Mouse (Mus musculus) fibroblast of lung, adult 2 months (primary cell): ENCODE results near the gene Btg3.

Source experiments
- DNase-seq: peaks from one replicate; pipeline ENCODE4 v3.0.0-alpha.2; 2011; ENCODE audit warnings: low read depth

The Btg3 gene

GRCm38 (mm10) chr16:78346662-78347327 is 30.2 kb downstream of the Btg3 start:
- DNase-seq = no peak

DNA sequence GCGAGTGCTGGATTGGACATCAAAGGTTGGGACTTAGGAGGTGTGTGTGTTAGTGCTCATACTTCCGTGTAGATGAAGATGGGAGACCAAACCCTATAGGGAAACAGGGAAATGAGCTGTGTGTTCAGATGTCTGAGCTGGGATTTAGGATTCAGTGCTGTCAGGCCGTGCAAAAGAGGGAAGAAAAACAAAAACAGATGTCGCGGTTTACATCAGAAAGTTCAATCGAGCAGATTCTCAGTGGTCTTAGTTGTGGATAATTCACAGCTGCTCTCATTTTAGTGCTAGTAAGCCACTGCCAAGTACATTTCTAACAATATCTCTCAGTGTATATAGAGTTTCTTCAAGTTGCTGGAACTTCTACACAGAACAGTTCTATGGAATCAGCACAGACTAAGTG is 33.2 kb downstream of the Btg3 start:
- DNase-seq = no peak

DNA sequence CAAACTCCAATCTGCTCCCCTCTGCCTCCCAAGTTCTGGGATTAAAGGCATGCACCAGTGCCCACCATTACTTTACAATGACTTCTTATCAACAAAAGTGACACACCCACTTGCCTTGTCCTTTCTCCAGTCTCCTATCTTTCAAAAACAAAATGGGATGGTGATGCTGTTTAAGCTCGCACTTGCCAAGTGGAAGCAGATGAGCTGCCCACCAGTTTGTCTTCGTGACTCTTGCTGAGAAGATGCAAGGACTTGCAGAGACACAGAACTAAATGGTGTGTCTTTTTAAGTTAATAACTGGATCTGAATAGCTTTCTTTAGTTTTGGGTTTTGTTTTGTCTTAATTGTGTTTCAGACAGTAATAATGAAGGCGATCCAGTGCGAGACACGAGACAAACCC is 34.2 kb downstream of the Btg3 start:
- no peak for DNase-seq

GRCm38 (mm10) chr16:78341356-78341755 is 35.6 kb downstream of the Btg3 start:
- DNase-seq = no peak

- no peak for DNase-seq
Observed at GRCm38 (mm10) chr16:78337226-78337625, 39.8 kb downstream of the Btg3 start.

DNA sequence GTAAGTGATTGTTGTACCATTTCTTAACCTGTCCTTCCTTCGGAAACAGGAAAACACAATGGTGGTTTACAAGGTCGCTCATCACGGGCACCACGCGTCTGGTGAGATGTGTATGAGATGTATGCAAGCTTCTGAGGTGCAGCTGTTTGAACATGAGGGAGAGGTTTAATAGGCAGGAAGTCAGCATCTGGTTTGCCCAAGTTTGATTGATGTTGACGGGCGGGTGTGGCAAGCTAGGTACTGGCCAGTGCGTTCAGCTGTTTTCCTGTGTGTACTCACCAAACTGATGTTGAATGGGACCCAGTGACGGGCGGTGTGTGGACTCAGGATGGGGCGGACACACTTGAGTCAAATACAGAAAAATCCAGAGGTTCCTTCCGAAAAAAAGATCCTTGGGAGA is 49.0 kb downstream of the Btg3 start:
- DNase-seq = no peak

- DNase-seq = no peak
Observed at GRCm38 (mm10) chr16:78327562-78327961, 49.4 kb downstream of the Btg3 start.

DNA sequence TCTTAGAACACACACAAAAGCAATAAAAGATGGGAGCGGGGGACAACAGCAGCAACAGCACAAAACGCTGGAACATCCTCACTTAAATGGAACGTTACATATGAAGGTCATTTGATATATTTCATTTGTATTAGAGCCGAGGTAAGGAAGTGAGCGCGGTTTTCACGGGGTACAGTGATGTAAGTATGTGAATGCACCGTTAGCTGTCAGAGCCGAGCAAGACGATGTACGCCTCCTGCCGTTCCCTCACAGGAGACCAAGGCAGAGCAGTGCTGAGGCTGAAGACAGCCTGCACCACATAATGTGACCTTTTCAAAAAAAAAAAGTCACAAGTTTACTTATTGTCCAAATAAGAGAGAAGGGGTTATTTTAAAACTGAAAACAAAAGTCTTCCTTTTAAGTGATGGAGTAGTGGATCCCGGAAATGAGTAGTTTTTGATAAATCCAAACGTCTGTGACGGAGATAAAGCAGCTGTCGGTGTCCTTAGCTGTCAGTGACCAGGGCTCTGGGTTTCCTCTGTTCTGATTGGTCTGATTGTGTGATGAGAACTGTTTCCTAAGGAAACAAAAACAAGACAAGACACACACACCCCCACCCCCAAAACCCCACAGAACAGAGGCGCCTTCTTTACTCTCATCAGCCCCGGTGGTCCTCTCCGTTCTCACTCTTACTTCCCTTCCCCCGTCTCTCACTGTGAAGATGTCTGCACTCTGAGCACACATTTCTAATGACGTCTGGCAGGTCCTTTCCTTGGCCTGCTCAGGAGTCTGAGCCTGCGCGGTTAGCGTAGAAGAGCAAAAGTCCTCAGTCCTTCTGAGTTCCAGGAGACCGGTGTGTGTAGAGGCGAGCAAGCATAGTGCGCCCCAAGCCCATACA is 50.8 kb downstream of the Btg3 start:
- DNase-seq = no peak

- DNase-seq = no peak
Observed at GRCm38 (mm10) chr16:78322140-78322539, 54.9 kb downstream of the Btg3 start.

DNA sequence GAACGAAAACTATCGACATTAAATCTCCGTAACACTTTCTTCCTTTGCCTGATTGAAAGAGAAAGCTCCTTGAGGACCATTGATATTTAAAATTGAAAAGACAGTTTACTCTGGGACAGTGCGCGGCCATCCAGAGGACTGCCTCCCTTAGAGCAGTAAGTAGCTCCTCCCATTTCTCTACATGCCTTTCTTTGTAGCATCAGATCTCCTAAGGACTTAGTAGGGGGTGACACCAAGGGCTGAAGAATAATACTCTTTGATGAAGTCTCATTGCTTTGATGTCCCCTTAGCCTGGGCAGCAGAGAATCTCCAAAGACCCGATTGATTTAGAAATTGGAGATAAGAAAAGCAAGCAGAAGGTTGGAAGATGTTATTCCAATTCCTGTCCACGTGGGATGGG is 55.4 kb downstream of the Btg3 start:
- no peak for DNase-seq

GRCm38 (mm10) chr16:78319711-78320110 is 57.3 kb downstream of the Btg3 start:
- no peak for DNase-seq

GRCm38 (mm10) chr16:78317960-78318359 is 59.0 kb downstream of the Btg3 start:
- DNase-seq = no peak

DNA sequence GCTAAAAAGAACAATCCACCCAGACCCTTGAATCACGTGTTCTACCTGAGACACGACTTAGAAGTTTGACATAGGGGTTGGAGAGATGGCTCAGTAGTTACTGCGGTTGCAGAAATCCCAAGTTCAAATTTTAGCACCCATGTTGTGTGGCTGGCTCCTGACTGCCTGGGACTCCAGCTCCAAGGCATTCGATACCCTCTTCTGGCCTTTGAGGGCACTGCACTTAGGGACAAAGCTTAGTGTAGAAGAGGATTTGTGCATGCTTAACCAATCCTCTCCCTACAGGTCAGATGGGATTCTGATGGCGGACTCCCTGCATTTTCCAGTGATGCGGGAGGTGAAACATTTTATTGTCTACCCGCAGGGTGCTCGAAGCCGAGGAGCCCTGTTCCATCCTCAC is 60.1 kb downstream of the Btg3 start:
- DNase-seq = no peak

GRCm38 (mm10) chr16:78314026-78314425 is 63.0 kb downstream of the Btg3 start:
- no peak for DNase-seq

DNA sequence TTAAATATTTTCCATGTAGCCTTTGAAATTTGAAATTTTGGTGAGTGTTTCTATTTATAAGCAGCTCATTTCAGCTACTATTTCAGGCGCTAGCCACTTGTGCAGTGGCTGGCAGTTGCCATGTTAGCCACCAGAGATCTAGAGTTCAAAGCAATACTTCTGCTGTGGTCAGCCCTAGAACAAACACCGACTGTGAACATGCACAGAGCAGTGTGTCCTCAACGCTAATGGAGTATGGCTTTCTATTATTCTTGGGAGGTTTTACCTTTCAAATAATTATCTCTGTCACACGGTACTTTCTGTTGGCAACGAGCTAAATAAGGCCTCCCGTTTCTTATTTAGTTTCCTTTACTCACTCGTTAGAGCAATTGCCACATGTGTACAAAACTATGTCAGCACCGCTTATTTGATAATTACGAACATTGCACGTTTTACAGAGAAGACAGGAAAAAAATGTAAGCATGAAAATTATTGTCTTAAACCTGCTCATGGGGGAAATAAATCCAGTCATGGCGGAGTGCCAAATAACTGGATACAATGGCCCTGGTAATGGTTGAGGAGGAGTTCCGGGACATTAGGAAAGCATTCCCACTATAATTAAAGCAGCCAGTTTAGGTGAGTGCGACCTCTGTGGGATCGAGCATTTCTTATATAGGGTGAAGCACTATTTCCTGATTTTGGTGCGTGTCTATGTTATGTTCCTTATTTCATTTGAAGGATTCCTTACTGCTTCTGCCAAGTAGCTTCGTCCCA is 63.7 kb downstream of the Btg3 start:
- no peak for DNase-seq

- no peak for DNase-seq
Observed at GRCm38 (mm10) chr16:78309258-78309657, 67.7 kb downstream of the Btg3 start.

DNA sequence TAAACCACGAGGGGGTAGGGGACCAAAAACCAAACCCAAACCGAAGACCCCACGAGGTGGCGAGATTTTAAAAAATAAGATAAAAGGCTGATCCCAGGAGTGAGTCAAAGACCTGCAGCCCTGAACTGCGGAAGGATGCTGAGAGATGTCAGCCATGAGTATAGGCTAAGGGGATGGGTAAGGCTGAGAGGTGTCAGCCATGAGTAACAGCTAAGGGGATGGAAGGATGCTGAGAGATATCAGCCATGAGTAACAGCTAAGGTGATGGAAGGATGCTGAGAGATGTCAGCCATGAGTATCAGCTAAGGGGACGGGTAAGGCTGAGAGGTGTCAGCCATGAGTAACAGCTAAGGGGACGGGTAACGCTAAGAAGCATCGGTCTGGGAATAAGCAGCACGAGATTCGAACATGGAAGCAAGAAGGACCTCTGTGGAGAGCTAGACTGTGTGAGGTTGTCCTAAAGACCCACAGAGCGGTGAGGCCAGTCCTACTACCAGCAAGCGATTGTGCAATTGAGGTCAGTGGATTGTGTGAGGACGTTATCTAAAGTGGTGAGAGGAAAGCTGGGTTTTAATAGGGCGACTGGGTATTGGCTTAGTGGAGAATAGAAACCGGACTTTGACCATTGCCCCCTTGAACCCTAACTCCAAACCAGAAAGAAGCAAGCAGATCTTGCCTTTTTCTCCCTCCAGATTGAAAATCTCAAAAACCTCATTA is 69.4 kb downstream of the Btg3 start:
- DNase-seq = no peak

DNA sequence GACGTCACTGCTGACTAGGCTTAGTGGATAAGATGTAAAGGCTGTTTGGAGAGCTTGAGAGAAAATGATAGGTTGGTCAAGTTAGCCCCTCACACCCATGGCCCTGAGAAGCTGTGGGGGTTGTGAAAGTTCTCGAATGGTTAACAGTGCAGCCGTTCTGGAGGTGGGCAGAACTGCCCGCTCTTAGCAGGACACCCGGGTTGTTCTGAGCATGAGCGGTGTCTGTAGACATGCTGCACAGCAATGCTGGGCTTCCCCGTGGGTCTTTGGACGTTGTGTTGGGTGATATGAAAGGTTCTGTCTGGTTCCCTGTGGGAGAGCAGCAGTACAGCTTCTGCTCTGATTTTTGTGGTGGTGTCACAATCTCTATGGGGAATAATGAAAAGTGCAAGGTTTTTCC is 70.4 kb downstream of the Btg3 start:
- DNase-seq = no peak

DNA sequence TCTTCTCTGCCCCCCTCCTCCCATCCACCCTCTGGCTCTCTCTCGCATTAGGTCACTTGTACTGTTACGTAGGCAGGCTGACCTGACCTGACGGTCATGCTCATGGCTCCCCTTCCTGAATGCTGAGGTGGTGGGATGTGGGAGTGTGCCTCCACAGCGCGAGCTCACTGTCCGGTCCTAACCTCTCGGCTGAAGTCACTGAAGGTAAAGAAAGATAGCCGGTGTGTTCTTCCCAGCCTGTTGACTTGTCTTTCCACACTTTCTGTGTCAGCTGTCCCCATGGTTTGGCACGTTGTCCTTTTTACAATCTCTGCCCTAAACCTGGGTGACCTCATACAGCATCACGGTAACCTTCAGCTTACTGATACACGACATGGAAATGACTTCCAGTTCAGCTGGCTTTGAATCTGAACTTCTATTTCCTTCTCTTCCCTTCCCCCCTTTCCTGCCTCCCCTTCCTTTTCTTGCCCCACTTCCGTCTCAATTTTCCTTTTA is 71.3 kb downstream of the Btg3 start:
- no peak for DNase-seq

DNA sequence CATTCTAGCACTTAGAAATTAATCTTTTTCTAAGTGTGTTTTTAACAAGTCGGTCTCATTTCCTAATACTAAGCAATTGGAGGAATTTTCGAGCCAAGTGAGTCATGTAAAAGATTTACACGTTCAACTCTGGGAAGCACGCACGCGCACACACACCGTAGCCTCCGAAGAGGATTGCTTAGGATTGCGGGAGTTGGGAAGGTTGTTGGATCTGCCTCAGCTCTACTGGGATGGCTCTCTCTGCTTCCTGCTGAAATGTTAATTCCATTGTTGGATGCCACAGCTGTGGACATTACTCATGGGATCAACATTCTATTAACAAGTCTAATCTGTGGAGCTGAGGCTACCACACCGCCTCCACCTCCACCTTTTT is 74.3 kb downstream of the Btg3 start:
- DNase-seq = peak; percentile 35

DNA sequence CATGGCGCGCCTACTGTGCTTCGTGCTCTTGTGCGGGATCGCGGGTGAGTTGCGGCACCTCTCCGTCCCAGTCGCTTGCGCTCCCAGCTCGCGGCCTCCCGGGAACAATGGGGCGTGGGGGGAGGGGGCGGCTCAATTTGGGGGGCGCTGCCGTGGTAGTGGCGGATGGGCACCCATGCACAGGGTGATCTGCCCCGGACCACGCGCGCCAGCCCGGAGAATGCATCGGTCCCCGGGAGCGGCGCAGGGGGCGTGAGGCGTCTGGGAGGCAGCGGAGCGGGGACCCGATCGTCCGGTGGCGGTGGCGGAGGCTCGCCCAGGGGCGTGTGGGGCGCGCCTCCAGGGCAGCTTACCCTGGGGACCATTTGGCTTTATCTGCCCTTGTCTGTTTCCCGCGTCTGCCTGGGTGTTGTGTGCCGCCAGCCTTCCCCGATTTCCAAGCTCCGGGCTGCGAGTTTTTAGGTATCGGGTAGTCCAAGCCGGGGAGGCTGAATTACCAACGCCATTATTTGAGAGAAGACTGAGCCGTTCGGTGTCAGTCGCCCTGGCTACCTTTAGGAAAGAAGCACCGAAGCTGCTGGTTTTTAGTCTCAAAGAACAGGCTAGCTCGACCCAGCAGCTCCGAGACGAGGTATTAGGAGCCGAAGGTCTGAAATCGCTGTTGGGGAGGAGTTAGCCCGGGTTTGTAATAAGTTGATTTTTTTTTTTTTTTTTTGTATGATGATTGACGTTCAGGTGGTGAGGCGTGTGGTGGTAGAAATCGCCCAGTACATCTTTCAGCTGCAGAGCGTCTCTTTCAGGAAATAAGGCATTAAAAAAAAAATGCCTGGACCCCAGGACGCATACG is 74.9 kb downstream of the Btg3 start:
- DNase-seq = no peak
